Mouse (Mus musculus) A20 (cell line): Measurements from ENCODE around the gene Pde4d.

ENCODE experiments used
- DNase-seq: peaks from one replicate; pipeline ENCODE4 v3.0.0-alpha.2; 2011; ENCODE audit warnings: low read depth, low spot score

Gene Pde4d

DNA sequence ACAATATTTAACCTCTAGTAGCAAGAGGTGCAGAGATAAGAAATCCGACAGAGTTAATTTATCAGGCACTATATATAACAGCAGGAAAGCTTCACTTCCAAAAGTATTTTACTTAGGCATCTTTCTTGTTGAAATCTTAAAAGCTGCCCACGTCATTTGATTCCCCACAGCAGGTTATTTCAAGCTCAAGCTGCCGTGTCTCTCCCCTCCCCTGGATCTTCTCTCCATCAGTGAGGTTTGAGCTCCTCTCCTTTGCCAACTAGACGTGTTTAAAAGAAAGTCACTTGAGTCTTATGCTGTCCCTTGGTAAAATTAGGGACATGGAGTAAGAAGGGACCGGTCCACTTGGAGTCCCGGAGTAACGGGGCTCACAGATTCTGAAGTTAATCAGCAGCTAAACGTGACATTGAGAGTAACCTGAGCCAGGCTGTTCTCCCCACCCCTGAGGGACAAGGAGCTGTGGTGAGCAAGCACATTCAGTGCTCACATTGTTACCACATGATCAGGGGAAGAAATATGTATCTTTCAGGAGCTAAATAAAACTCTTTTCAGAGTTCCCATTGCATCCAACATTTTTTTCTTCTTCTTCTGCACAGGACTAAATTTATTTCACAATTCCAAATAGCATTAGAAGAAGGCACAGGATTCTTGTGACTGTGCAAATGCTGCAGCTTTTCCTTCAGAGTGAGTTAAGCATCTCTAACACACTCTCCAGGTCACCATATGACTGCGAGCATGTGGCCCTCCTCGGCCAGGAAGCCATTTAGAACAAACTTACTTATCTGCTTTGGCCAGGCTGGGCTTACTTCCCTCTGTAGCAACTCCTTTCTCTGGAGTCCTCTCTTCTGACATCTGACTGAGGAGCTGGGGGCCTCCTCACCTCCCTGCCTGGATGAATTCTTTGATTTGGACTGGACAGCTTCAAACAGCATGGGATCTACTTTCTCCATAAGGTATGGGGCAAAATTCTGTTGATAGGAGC is at the start of gene Pde4d:
TSS of gene Pde4d (plus strand) at position 833 of the 982 bp plus-strand sequence.
- no peak for DNase-seq

- no peak for DNase-seq
Observed at GRCm38 (mm10) chr13:108403197-108403596, 46.6 kb upstream of the Pde4d start.

- DNase-seq: no peak
Observed at GRCm38 (mm10) chr13:108404372-108404771, 45.4 kb upstream of the Pde4d start.

DNA sequence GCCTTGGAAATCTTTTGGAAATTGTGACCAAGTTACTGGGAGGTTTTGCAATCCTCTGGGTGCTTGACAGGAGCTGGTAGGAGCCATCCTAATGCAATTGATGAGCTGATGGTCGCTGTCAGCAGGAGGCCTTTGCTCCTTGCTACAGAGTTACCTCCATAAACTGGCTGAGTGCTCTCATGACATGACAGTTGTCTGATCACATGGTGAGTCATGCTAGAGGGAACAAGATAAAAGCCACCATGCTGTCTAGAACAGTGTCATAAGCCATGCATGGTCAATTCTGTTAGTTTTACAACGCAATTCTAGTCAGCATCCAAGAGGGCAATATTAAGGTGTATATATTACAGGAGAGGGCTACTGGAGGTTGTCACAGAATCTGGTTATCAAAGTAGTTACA is 34.3 kb upstream of the Pde4d start:
- no peak for DNase-seq

DNA sequence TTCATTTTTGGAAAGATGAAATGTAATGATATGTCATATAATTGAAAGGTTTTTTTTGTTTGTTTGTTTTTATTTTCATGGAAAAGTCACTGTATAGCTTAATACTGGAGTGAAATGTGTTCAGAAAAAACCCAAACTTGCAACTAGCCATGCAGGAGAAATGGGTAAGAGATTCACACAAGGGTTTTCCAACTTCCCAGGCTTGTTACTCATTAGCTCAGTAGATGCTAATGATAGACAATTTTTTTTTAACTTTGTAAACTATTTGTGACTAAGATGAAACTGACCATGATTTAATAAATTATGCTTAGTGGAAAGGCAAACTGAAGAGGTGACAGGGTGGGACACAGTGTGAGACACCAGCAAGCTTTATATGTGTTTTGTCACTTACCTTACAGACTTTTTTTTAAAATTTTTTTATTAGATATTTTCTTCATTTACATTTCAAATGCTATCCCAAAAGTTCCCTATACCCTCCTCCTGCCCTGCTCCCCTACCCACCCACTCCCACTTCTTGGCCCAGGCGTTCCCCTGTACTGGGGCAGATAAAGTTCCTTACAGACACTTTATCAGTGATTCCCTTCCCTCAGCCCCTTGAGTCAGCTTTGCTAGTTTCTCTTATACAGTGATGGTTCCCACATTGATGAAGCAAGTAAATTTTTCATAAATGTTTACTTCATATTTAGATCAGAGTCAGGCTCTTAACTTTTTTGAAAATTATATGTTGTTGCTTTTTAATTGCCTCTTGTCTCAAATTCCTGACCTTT is 30.8 kb upstream of the Pde4d start:
- no peak for DNase-seq

GRCm38 (mm10) chr13:108426322-108426721 is 23.4 kb upstream of the Pde4d start:
- DNase-seq: no peak

GRCm38 (mm10) chr13:108428809-108429208 is 20.9 kb upstream of the Pde4d start:
- DNase-seq: no peak

DNA sequence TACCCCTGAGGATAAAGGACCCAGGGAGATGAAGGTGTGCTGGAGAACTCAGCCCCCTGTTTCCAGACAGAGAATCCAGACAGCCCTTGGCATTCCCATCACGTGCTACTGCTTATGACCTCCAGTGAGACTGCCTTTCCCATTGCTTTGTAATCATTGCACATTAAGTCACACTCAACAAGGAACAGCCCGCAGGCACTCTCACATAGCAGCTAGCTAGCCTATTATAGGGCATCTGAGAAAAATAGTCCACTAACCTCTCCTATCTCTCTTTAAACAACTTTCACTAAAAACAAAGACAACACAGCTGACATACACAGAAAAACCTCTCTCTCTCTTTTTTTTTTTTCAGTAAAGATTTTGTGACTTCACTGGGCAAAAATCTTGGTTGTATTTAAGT is 20.1 kb upstream of the Pde4d start:
- no peak for DNase-seq

- DNase-seq: no peak
Observed at GRCm38 (mm10) chr13:108431776-108432175, 18.0 kb upstream of the Pde4d start.

- DNase-seq: no peak
Observed at GRCm38 (mm10) chr13:108435687-108436086, 14.1 kb upstream of the Pde4d start.

- no peak for DNase-seq
Observed at GRCm38 (mm10) chr13:108437424-108437823, 12.3 kb upstream of the Pde4d start.

GRCm38 (mm10) chr13:108439012-108439411 is 10.7 kb upstream of the Pde4d start:
- DNase-seq: no peak

DNA sequence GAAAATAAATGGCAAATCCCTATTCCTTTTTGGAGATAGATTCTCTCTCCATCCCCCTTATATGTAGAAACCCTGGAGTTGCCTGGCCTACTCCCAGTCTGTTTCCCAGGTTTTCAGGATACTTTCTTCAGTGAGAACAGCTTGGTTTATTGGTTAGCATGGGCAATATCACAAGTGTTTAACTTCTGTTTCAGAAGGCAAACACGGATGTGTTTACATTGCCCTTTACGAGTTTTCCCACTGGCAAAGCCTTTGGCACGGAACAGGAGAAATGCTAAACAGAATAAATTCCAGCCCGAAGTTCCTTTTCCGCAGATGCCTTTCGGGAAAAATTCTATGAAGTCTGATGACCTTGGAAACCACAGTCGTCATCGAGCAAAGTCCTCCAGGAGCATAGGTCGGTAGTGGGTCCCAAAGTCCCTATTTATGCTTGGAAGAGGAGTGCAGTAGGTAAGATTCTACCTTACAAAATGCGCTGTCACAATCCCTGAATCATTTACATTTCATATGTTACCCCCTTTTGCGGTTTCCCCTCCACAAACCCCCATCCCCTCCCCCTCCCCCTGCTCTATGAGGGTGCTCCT is 1.3 kb upstream of the Pde4d start:
- DNase-seq: no peak

DNA sequence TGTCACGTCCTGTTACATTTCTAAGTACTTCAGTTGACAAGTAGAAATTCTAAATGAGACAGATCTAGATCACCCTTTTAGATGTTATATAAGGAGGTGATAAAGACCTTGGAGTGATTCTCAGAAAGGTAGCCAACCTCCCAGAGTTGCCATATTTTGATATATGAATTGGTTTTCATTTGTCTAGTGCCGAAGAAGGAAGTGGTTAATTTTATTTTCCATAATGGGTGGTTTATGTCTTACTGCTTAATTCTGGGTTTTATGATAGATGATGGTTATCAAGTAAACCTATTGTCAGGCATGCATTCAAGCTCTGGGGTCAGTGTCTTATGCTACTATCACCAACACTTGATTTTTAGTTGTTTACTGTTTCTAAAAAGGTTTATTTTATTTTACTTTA is 1.4 kb downstream of the Pde4d start:
- DNase-seq: no peak

DNA sequence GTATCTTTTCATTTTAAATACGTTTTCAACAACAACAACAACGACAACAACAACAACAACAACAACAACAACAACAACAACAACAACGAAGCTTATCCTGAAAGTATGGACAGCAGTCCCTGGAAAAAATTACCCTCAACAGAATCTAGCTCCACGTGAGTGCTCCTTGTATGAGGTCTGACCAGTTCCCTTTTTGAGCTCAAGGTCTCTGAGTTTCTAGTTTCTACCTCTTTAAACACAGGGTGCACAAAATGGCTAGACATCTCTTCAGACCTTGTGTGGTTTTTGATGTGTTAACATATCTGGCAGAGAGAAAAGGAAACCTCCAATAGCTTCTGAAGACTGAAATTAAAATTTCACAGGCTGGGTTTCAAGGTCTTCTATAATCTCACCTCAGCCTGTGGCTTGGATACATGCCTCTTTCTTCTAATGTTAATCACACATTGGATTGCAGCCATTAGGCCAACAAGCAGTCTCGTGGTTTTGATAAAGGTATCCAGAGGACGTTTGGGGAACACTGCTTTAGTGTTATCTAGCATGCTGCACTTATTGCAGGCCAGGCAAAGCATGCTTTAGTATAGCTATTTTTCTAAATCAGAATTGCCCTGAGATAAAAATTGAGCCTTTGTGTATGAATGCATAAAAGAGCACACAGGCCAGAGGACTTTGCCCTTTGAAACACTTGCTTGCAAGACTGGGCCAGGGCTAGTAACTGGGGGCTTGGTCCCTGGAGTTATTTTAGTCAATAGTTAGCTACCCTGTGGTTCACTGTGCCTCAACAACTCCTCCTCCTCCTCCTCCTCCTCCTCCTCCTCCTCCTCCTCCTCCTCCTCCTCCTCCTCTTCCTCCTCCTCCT is 3.5 kb downstream of the Pde4d start:
- no peak for DNase-seq

- no peak for DNase-seq
Observed at GRCm38 (mm10) chr13:108462518-108462917, 12.8 kb downstream of the Pde4d start.

- DNase-seq: no peak
Observed at GRCm38 (mm10) chr13:108465755-108466154, 16.0 kb downstream of the Pde4d start.

GRCm38 (mm10) chr13:108467046-108467445 is 17.3 kb downstream of the Pde4d start:
- no peak for DNase-seq

DNA sequence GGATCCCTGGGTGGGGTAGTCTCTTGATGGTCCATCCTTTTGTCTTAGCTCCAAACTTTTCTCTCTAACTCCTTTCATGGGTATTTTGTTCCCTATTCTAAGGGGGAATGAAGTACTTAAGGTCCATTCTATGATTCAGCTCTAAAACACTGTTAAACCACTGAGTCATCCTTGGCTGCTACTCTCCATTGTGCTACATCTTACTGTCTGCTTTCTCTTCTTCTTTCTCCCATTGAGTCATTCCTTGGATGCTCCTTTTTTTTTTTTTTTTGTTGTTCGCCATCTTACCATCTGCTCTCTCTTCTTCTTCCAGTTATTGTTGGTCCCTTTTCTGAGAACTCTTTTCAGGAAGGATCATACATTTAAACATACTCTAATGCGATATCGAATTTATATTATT is 30.7 kb downstream of the Pde4d start:
- no peak for DNase-seq

GRCm38 (mm10) chr13:108485036-108485435 is 35.3 kb downstream of the Pde4d start:
- DNase-seq: no peak

GRCm38 (mm10) chr13:108487066-108487465 is 37.3 kb downstream of the Pde4d start:
- no peak for DNase-seq
